Mouse (Mus musculus) forelimb bud, embryonic 11.5 days (tissue): ENCODE measurements at regions not wholly inside any gene's neighbourhood (a gene's known extent, or its start where the extent isn't known, plus 50 kb on each side); places are given as distances from the start of the nearest gene placed in this dataset.

ENCODE experiments used
- DNase-seq: peaks from one replicate; pipeline ENCODE4 v3.0.0-alpha.2; 2012; ENCODE audit warnings: low read depth, low spot score

- no peak for DNase-seq
Observed at GRCm38 (mm10) chr12:118659240-118660120, 186.6 kb upstream of the Sp8 start.

GRCm38 (mm10) chr12:118650483-118651160 is 195.5 kb upstream of the Sp8 start:
- DNase-seq = no peak

GRCm38 (mm10) chr12:118649323-118649973 is 196.7 kb upstream of the Sp8 start:
- DNase-seq = no peak

- DNase-seq = no peak
Observed at GRCm38 (mm10) chr12:118648673-118649072, 197.5 kb upstream of the Sp8 start.

GRCm38 (mm10) chr12:118647270-118648042 is 198.7 kb upstream of the Sp8 start:
- DNase-seq = no peak

GRCm38 (mm10) chr12:118640925-118641324 is 205.2 kb upstream of the Sp8 start:
- no peak for DNase-seq

- DNase-seq = no peak
Observed at GRCm38 (mm10) chr12:118637214-118637613, 208.9 kb upstream of the Sp8 start.

GRCm38 (mm10) chr12:118635456-118635855 is 210.7 kb upstream of the Sp8 start:
- no peak for DNase-seq

GRCm38 (mm10) chr12:118630373-118630772 is 215.8 kb upstream of the Sp8 start:
- DNase-seq = no peak

- DNase-seq = no peak
Observed at GRCm38 (mm10) chr12:118621697-118622485, 224.2 kb upstream of the Sp8 start.

- DNase-seq = no peak
Observed at GRCm38 (mm10) chr12:118620847-118621636, 225.1 kb upstream of the Sp8 start.

- peak; percentile 68 for DNase-seq
Observed at GRCm38 (mm10) chr12:118597015-118597414, 249.1 kb upstream of the Sp8 start.

GRCm38 (mm10) chr12:118594781-118595574 is 251.2 kb upstream of the Sp8 start:
- DNase-seq = no peak

GRCm38 (mm10) chr12:118583829-118584628 is 262.1 kb upstream of the Sp8 start:
- no peak for DNase-seq

- peak; percentile 45 for DNase-seq
Observed at GRCm38 (mm10) chr12:118569811-118570210, 268.6 kb upstream of the Sp4 start.

GRCm38 (mm10) chr12:118566681-118567080 is 265.4 kb upstream of the Sp4 start:
- DNase-seq = no peak

- DNase-seq = peak; percentile 43
Observed at GRCm38 (mm10) chr12:118564394-118565112, 263.3 kb upstream of the Sp4 start.

GRCm38 (mm10) chr12:118562226-118562625 is 261.0 kb upstream of the Sp4 start:
- DNase-seq = no peak
